Mouse (Mus musculus) cerebellum, adult 2 months (tissue): ENCODE measurements around the gene Cckar. TPM values are rescaled to one million over a fixed set of nuclear protein-coding genes. Genes with fewer than 3 reads are reported as not detected.
A peak's percentile ranks its signal among the peaks of the same experiment; 100 is the strongest.
"Not testable (repeated sequence)": the region's sequence is repeated elsewhere in the genome, so short reads cannot be mapped to it uniquely, and the experiment has no call there.

Experiments
- DNase-seq, 2 experiments: peaks; one replicate each; pipeline ENCODE4 v3.0.0; 2021
- H3K27ac ChIP-seq: fragments of 200-500 bp; 2 replicates; pipeline ENCODE4 v1.5.1; 2012; ENCODE audit warnings: low read length, control low read depth, inconsistent platforms; ENCODE audit not compliant: insufficient read depth
- H3K27me3 ChIP-seq: fragments of 200-500 bp; 2 replicates; pipeline ENCODE4 v1.6.1; 2012; ENCODE audit warnings: inconsistent platforms, mild to moderate bottlenecking, low read length, moderate library complexity; ENCODE audit not compliant: control insufficient read depth, insufficient read depth
- H3K4me1 ChIP-seq: fragments of 200-500 bp; 2 replicates; pipeline ENCODE4 v1.6.1; 2011; ENCODE audit warnings: low read length; ENCODE audit not compliant: control insufficient read depth, insufficient read depth
- H3K4me3 ChIP-seq: fragments of 200-500 bp; replicated peaks from 2 replicates; pipeline ENCODE3; 2011; ENCODE audit warnings: mild to moderate bottlenecking, low read depth, low read length, control low read depth; ENCODE audit not compliant: insufficient read depth
- CTCF ChIP-seq: fragments of 200-500 bp; IDR thresholded peaks from 2 replicates; pipeline ENCODE4 v1.5.1; 2011; ENCODE audit warnings: low read depth, mild to moderate bottlenecking, control low read depth, low read length, moderate library complexity, borderline replicate concordance; ENCODE audit not compliant: insufficient read depth
- POLR2A ChIP-seq: fragments of 200-500 bp; IDR thresholded peaks from 2 replicates; pipeline ENCODE4 v1.6.1; 2011; ENCODE audit warnings: low read length, control low read depth, borderline replicate concordance; ENCODE audit not compliant: insufficient read depth
- WGBS: fragments of 180-500 bp; shearing (Covaris S2); methylation state at CpG from one replicate; pipeline ENCODE4 v1.1.7; 2018; 5-methylcytosine and 5-hydroxymethylcytosine counted together
- polyA plus RNA-seq: library from polyadenylated mRNA; depleted of rRNA; stranded (reverse); fragments of >200 nt; gene quantifications from 2 replicates; pipeline ENCODE4 v1.2.3, GENCODE M21; 2012

Cckar gene
- polyA plus RNA-seq, 1 experiment: 0.49 TPM

DNA sequence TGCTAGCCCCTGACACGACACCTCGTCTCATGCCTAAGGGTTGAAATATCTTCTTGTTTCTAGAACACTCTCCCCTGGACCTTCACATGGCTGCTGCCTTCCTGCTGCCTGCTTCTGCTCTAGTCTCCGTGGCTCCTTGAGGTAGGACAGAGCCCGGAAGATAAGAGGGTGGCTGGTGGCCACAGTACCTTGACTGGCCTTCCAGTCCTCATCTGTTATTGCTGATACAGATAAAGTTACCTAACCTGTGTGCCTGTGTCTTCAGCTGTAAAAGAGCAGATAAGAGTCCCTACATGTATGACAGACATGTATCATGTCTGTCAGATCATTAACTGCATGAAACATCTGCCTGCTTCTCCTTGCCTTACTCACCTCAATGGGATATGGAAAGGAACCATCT, 21.9 kb downstream of the Cckar start:
- H3K27me3 ChIP-seq: no peaks in the 10 kb centered on the region
- DNase-seq: no peak
- H3K27ac ChIP-seq: no peak overlapping the region
- H3K4me3 ChIP-seq: no peak overlapping the region
- WGBS: 96% methylated on average over 4 of the region's 4 CpGs
- H3K4me1 ChIP-seq: no peaks in the 10 kb centered on the region
- TF ChIP-seq CTCF (no peak), POLR2A (no peak)

DNA sequence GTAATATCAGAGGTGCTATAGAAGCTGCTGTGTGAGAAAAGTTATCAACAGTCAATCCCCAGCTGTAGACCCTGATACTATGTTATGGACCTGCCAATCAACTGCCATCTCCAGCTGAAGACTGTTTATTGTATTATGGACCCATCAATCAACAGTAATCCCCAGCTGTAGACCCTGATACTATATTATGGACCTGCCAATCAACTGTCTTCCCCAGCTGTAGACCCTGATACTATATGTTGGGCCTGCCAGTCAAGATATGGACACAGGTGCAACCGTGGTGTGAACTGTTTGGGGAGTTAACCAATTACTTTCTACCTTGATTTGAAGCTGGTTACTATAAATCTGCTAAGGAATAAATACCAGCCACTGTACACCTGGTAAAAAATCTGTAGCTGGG, 23.1 kb downstream of the Cckar start:
- H3K4me3 ChIP-seq: no peak overlapping the region
- no peaks in the 10 kb centered on the region for H3K27me3 ChIP-seq
- TF ChIP-seq POLR2A: no peak
- TF ChIP-seq CTCF: no peak
- no peaks in the 10 kb centered on the region for H3K4me1 ChIP-seq
- H3K27ac ChIP-seq: no peak overlapping the region
- 89% methylated on average over 1 of the region's 1 CpGs for WGBS
- DNase-seq: no peak

DNA sequence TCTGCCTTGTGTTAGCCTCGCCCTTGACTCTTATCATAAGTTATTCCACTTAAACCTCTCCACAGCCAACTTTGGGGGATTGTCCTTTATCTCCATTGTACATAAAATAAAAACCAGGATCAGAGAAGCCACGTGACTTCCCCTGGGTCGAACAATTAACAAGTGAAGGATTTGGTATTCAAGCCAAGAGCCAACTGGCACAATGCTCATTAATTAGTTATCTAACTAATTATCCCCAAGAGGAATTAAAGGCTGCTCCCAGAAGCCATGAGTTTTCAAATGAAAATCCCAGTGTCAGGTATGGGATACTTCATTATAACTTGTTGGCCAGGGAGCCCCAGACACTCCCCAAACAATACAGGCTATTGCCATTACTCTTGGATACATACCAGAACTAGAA, 23.6 kb downstream of the Cckar start:
- DNase-seq: no peak
- no peak for TF ChIP-seq POLR2A
- TF ChIP-seq CTCF: no peak

DNA sequence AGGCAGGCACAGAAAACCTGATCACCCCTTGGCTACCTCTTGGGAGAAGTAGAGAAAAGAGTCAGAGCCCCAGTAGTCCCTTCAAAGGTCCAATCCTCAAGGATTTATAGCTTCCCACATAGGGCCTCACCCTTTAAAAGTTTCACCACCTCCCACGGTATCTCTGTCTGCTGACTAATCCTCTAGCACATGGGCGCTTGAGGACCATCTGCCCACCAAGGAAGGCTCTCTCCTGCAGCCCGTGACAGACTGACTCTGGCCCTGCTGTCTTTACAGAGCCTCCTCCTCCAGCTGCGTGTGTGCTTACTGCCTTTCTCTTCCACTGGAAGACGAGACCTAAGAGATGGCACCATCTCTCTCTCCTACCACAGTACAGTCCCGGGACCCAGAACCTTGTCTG, 27.9 kb downstream of the Cckar start:
- TF ChIP-seq CTCF (no peak), POLR2A (no peak)
- Histone ChIP-seq H3K27ac (no peak overlapping the region), H3K4me3 (no peak overlapping the region), H3K4me1 (no peaks in the 10 kb centered on the region), H3K27me3 (no peaks in the 10 kb centered on the region)
- WGBS: 51% methylated on average over 6 of the region's 6 CpGs
- DNase-seq: no peak

More for the DNA sequence above, 23.6 kb downstream of the Cckar start:
- H3K27ac ChIP-seq: no peak overlapping the region
- H3K4me1 ChIP-seq: no peaks in the 10 kb centered on the region
- no peak overlapping the region for H3K4me3 ChIP-seq
- 41% methylated on average over 3 of the region's 3 CpGs for WGBS
- H3K27me3 ChIP-seq: no peaks in the 10 kb centered on the region

DNA sequence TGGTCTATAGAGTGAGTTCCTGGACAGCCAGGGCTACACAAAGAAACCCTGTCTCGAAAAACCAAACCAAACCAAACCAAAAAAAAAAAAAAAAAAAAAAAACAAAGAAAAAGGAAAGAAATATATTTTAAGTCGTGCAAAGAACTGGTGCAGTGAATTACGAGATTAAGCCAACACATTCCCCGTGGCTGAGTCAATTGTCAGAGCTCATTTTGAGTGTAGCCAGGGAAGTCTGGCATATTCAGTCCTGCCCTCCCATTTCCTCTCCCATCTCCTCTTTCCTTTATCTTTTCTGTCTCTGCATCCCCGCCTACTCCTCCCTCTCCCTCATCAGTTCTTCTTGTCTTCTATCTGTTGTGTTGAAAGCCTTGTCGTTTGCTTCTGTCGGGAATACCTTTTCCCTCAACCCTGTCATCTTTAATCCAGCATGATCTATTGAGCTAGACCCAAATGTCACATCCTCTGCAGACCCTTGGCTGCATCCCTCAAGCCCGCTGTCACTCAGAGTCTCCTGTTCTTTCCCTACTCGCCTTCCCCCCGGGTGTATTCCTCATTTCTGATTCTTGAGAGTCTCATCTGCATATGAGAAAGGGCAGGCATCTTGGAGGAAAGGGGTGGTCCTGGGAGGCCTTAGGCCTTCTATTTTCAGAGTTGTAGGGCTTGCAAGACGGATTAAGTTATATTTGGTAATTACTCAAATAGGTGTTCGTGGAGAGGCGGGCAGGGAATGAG, 29.3 kb downstream of the Cckar start:
- no peak overlapping the region for H3K27ac ChIP-seq
- no peaks in the 10 kb centered on the region for H3K27me3 ChIP-seq
- 56% methylated on average over 13 of the region's 13 CpGs for WGBS
- DNase-seq: no peak
- TF ChIP-seq POLR2A: no peak
- no peak for TF ChIP-seq CTCF
- no peaks in the 10 kb centered on the region for H3K4me1 ChIP-seq
- H3K4me3 ChIP-seq: no peak overlapping the region

DNA sequence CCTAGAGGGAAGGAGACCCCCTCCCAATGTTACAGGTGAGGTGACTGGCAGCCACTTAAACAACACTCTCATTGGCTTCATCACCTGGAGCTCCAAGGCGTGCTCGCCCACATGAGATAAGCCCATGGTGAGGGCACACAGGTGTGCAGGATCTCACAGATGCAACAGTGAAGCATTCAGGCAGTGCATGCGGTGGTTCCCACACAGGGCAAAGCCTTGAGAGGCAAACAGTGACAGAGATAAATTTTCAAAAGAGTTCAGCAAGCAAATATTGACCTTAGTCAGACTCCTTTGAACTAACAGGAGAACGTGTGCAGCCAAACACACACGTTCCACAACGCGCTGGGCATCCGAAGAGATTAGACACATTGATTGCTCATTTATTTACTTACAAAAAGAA, 30.8 kb downstream of the Cckar start:
- no peak for DNase-seq
- 93% methylated on average over 8 of the region's 8 CpGs for WGBS
- Histone ChIP-seq H3K4me1 (no peaks in the 10 kb centered on the region), H3K27me3 (no peaks in the 10 kb centered on the region), H3K4me3 (no peak overlapping the region), H3K27ac (no peak overlapping the region)
- no peak for TF ChIP-seq CTCF
- no peak for TF ChIP-seq POLR2A

DNA sequence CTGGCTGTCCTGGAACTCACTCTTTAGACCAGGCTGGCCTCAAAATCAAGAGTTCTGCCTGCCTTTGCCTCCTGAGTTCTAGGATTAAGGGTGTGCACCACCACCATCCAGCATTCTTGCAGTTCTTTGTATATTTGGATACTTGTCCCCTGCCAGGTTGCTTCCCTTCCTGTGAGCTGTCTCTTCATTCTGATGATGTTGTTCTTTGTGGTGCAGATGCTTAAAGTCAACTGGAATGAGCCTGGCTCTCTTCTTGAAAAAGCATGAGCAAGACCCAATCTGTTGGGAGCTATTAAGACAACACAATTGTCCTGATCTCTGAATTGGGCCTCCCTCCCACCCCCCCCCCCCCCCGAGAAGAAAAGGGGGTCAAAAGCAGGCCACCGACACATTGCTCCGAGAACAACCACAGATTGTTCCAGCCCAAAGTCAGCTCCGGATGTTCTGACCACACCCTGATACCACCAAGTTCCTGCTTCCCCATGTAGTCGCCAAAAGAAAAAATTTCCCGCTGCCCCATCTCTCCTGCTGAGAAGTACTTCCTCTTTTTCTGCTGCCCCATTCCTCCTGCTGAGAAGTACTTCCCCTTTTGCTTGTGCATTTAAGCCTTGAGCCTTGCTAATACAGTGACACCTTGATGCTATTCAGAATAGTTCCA, 33.9 kb downstream of the Cckar start:
- DNase-seq, H3K4me3 ChIP-seq: not testable (repeated sequence)
- 74% methylated on average over 6 of the region's 6 CpGs for WGBS

DNA sequence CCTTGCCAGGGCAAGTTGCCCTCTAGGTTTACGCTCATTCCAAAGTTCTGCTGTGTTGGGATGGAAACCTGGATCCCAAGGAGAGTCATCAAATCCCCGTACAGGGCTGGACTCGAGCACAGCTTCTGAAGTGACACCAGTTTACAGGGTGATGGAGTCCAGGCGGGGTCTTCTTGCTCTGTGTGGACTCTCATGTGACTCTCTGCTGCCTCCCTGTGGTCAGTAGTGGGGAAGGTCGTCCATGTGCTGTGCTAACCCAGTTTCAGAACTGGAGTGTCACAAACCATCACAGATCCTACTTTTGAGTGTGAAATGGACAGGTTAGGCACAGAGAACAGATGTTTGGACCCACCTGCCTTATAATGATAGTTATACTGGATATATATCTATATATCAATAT, 35.2 kb downstream of the Cckar start:
- peak; percentile 47 to 58 for DNase-seq
- Histone ChIP-seq H3K27ac (no peak overlapping the region), H3K27me3 (no peaks in the 10 kb centered on the region), H3K4me1 (no peaks in the 10 kb centered on the region), H3K4me3 (no peak overlapping the region)
- TF ChIP-seq POLR2A: no peak
- TF ChIP-seq CTCF: peak; percentile 85
- 15% methylated on average over 5 of the region's 5 CpGs for WGBS

More for the DNA sequence above, 33.9 kb downstream of the Cckar start:
- H3K4me1 ChIP-seq, H3K27ac ChIP-seq, H3K27me3 ChIP-seq: not testable (repeated sequence)
